Mouse (Mus musculus): Measurements from ENCODE around the gene Nadk2.

Nadk2 gene

DNA sequence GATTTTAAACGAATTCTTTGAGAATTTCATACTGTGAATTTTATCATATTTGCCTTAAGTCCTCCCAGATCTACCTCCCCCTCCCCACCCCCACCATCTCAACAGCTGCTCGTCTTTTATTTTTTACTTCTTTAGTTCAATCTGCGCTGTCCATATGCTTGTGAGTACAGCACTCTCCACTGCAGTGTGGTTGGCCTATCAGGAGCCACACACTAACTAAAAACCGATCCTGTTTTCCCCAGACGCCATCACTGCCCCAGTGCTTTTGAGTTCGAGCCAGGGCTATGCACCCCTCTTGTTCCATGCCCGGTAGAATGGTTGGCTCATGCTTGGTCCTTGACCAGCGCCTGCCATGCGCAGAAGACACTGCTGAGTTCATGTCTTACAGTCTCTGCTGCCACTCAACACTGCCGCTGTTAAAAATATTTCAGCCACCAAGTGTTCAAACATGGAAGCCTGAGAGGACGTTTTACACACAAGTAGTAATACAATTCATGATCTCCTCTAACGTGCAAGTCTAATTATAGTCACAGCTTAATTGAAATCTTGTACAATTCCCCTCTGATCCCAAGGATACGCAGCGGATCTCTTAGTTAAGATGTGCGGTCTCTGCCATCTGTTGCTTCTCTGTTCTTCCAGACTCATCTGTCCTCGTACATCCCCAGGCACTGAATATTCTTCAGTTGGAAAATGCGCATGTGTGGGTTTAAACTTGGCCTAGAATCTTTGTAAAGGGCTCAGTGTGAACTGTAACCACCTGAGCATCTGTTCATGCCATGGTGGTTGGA, 17.0 kb downstream of the Nadk2 start:
- no peak for DNase-seq (ENCODE audit: extremely low read depth, low read depth, low spot score)

DNA sequence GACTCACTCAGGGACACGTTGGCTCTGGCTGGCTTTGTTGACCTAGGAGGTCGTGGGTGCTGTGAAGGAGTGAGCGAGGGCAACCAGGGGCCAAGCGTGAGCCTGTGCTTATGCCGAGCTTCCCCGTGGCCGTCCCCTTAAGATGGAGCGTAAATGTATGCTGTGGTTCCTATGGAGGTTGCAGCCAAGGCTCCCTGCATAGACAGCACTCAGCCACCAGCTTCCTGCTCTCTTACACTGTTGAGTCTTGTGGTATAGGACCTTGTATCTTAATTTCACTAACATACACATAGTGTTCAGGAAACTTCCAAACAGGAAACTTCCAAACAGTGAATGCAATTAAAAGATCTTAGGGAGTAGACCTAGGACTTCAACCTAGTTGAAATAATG, 17.6 kb downstream of the Nadk2 start:
- DNase-seq (ENCODE audit: extremely low read depth, low read depth, low spot score) = no peak

DNA sequence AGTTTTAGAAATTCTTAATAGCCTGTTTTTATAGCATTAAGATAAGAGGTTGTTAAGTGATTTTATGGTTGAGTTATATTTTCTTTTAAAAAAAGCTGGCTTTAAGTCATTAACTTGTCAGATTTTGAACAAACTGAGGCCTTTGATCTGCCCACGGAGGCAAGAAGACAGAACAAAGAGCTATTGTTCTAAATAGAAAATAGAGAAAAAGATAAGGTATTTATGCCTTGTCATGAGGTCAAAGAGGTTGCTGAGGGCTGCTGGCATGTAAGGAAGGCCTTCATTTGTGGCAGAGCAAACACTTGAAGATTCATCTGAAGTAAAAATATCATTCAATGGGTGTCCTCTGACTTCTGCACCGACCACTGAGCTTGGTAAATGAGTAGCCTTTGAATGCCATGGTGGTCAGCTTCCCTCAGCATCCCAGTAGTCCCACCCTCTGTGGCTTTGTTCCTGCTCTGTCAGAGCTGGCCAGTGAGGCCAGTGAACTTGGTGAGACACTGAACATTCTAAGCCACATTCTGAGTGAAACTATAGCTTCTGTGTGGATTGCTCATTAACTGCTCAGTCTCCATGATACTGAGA, 18.2 kb downstream of the Nadk2 start:
- no peak for DNase-seq (ENCODE audit: extremely low read depth, low read depth, low spot score)

DNA sequence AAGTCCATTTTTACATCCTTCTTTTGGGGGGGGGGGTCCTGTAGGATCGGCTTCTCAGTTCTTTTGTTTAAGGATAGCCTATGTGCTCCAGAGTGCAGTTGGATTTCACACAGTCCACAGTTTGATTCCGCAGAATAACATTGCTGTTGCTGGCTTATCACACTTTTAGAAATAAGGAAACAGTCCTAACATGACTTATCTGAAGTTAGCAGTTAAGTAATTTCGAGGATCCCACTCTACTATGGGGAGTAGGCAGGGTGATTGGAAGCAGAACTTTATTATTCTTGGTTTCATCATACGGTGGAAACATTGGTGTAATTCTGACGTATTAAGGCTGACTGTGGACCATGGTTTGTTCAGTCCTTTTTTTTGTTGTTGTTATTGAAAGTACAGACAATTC, 19.6 kb downstream of the Nadk2 start:
- no peak for DNase-seq (ENCODE audit: extremely low read depth, low read depth, low spot score)

DNA sequence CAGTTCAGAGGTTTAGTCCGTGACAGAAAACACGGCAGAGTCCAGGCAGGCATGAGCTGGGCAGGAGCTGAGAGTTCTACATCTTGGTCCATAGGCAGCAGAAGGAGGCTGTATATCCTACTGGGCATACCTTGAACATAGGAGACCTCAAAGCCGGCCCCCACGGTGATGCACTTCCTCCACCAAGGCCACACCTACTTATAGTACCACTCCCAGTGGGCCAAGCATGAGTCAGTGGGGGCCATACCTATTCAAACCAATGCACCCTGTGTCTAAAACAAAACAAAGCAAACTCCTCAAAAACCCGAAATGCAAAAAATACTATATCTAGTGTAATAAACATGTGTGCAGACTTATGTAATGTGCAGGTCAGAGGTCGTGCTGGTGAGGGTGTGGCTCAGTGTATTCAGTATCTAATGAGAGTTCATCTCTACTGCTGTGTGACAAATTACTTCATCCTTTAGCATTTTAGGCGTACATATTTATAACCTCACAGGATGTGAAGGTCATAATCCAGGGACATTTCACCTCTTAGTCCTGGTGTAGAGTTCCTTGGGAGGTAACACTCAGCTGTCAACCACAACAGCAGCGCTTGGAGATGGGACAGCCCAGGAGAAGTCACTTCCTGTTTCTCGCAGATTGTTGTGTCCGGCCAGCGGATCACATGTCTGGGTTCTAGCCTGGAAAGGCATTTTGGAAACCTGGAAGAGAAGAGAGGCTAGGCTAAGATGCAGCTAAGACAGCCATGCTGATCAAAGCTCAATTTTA, 22.7 kb downstream of the Nadk2 start:
- DNase-seq (ENCODE audit: extremely low read depth, low read depth, low spot score) = no peak

DNA sequence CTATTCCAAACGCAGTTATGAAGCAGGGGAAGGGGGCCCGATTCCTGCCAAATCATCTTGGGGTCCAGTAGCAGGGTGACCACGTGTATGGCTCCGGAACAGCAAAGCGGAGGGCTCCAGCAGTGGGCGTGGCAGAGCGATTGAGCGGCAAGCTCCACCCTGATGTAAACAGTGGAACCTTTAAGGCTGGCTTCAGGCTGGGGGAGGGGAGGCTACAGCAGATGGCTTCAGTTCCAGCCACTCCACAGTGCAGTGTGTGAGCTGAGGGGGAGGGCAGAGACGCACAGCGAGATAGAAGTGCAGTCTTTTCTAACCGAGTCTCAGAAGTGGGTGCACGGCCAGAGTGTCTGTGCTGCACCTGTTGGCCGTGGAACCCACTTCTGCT, 23.3 kb downstream of the Nadk2 start:
- no peak for DNase-seq (ENCODE audit: extremely low read depth, low read depth, low spot score)

DNA sequence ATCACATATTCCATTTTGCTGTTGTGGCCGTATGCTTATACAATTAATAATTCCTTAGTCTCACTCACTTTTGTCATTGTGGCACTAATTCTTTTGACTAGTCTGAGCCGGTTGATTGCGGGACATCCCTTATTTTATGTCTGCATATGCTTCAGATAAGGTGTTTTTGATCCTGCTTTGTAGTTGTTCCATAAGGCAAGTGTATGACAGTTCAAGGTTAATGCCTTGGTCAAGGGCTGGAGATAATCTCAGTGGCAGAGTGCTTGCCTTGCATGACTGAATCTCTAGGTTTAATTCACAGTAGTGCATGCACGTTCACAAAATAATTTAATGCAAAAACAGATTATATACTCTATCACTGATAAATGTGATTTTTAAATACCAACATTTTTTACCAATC, 25.8 kb downstream of the Nadk2 start:
- DNase-seq (ENCODE audit: extremely low read depth, low read depth, low spot score) = no peak

DNA sequence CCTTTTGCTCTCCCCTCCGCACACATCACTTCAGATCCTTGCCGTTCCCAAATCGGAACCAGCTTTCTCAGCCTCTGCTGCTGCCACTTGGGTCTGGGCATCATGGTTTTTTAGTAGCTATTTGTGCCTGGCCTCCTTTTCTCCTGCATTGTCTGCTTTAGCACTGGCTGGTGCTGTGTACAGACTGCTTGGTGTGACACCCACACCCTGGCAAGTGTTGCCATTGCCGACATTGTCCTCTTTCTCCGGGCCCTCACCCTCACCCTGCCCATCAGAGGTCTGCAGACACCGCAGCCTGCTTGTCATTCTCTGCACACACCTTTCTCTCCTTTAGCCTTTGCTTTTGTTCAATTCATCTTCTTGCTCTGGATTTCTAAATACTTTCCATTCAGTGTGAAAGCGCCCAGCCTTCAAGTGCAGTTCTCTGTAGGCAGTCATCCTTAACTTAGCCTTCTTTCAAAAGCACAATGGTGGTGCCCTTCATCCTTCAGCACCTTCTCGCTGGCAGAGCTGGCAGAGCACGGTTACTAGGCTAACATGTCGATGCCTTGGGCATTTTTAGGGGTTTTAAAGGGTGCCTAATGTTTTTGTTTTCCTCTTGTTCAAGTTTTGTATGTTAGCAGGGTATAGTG, 29.5 kb downstream of the Nadk2 start:
- DNase-seq (ENCODE audit: extremely low read depth, low read depth, low spot score) = no peak

DNA sequence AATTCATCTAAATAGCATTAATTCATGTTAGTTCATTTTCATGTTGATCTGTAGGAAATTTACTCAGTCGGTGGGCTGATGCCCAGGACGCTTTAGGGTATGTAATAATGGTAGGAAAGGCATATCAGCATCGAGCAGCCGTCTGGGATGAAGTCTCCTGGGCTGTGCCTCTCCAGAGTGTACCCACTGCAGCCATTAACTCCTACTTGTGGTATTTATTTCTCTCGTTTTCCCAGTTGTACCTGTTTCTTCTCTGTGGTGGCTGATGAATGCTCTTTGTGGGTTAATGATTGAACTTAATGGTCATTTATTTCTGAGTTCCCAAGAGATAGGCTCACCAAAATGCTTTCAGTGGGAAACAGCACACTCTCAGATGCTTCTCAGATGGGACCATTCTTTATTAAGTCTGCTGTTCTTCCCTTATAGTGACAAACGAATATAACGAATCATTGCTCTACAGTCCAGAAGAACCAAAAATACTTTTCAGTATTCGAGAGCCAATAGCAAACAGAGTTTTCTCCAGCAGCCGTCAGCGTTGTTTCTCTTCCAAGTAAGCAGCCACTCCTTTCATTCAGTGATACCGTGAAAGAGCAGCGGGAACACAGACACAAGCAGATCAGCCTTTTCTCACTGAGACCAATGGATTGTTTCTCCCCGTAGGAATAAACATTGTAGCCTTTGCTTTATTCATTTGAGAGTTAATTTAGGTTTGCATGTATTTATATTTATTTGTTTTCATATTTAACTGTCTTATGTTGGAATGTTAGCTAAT, 35.4 kb downstream of the Nadk2 start:
- DNase-seq (ENCODE audit: extremely low read depth, low read depth, low spot score) = no peak

DNA sequence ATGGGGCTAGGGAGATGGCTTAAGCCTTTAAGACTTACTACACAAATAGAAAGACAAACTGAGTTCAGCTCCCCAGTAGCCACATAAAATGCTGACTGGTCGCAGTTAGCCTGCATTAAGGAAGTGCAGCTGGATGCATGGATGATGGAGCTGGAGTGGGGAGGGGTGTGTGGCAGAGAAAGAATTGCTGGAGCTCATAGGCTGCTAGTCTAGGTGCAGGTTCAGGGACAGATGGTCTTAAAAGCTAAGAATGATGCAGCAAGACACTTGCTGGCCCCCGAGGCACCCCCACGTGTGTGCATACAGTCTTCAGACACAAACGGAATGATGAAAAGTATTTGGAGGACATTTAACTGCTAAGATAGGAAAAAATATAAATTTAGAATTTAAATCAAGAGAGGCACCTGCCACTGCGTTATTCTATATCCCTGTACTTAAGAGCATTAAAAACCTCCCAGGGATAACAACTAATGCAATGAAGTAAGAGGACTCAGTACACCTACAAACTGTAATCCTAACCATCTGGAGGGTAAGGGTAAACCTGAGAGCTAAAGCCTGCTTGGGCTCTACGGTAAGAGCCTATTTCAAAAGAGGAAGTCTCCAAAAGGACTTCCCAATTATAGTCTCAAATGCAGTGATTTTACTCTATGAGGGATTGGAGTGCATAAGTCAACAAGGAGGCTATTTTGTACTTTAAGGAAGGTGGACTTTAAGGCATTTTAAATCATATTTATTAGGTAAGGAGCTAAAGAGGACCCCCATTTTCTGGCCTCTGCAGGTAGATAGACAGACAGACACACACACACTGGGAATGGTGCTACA, 39.7 kb downstream of the Nadk2 start:
- DNase-seq (ENCODE audit: extremely low read depth, low read depth, low spot score) = no peak

DNA sequence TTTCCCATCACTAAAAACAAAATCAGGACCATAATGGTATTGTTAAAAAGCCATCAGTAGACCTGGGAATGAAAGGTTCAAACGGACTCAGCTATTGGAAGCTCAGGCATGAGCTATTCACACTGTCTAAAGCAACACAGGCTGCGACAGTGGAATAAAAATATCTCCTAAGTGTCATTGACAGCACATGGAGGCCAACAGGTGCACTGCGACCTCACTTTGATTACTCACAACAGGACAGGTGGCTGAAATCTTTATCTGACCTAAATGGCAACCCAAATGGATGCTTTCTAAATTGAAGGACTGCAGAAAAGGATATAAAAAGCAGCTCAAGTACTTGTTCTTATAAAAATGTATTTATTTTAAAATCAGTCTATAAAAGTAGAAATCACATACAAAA, 40.6 kb downstream of the Nadk2 start:
- DNase-seq (ENCODE audit: extremely low read depth, low read depth, low spot score) = no peak

DNA sequence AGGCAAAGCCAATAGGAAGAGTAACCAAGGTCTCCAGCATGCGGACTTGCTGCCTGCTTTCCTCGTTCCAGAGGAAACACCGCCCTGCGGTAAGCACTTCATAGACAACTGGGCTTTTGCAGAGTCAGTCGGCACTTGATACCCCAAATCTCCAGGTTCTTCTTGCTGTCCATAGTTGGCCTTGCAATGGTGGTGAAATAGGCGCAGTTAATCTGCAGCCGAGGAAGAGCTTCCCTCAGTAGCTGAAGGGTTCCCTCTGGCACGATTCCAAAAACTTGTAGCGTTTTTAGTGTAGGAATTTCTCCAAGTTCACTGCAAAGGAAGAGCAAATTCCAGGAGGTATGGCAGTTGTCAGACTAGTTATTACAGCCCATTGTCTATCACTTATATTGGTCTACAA, 42.5 kb downstream of the Nadk2 start:
- DNase-seq (ENCODE audit: extremely low read depth, low read depth, low spot score) = no peak

DNA sequence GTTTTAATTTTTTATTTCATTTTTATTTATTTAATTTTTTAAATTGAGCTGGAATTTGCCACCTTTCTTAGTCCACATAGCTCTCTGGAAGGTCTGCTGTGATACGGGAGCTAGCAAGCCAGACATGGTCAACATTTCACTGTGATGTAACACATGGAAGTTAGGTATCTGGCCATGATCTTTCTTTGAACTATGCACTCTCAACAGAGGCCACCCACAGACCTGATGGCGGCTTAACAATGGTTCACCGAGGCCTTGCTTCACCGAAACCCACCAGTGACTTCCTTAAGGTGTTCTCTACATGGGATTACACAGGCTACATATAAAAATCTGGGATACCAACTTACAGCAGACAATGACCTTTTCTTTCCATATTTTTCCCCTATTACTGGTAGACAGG, 43.1 kb downstream of the Nadk2 start:
- no peak for DNase-seq (ENCODE audit: extremely low read depth, low read depth, low spot score)

DNA sequence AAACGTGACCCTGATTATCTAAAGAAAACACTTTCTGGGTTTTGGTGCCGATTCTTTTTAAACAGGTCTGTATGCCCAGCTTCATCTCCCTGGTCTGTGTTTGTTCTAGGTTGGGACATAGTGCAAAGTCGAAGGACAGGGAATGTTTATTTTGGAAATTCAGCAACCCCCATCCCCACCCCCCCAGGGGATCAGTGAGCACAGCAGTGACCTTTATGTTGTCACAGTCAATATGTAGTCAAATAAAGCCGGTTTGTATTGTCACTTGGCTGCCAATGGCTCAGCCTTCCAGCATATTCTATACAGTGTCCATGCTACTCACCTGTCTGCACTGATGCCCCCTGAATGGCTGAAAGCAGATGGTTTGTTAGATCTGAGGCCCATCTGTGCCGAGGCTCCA, 43.5 kb downstream of the Nadk2 start:
- no peak for DNase-seq (ENCODE audit: extremely low read depth, low read depth, low spot score)

DNA sequence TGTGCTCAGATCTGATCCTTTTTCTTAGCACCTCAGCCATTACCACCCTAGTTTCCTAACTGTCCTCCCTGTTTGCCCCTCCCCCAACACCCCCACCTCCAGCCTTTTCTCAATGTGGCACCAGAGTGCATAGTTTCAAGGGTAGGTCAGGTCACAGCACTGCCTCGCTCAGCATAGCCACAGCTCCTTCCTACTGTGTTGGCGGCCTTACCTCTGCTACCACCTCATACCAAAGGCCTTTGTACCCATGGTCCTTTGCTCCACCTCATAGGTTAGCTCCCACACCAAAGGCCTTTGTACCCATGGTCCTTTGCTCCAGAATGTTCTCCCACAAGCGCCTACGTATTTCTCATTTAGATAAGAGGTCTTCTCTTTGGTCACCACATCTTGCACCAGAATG, 47.8 kb downstream of the Nadk2 start:
- DNase-seq (ENCODE audit: extremely low read depth, low read depth, low spot score) = no peak

DNA sequence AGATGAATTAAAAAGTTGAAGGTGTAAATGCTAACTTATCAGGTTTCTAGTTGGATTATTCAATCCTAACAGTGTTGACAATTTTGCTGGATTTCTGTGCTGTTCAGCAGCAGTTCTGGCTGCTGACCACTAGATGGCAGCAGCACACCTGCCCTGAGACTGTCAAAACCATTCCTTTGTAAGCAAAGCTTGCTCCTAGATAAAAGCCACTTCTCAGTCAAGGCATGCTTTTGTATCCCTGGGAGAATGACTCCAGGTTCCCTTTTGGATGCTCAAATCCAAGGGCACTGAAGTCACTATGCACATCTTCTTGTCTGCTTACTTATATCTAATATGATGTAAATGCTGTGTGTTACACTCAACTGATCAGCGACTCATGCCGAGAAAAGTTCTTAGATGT, 49.0 kb downstream of the Nadk2 start:
- DNase-seq (ENCODE audit: extremely low read depth, low read depth, low spot score) = no peak

DNA sequence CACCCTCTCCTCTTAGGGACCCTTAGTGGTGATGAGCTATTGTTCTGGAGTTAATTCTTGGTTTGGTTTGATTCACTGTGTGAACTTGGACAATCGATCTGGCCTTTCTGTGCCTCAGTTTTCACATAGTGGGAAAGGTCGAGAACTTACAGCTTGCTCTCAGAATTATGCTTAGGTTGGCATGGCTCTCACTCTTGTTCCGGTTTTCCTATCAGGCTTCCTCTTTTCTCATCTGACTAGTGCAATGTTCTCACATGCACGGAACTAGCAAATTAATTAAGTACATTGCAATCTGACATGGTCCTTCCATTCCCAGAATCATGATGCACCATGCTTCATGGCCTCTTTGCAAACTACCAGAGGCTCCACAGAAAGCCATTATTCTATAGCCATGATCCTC, 51.9 kb downstream of the Nadk2 start:
- no peak for DNase-seq (ENCODE audit: extremely low read depth, low read depth, low spot score)

DNA sequence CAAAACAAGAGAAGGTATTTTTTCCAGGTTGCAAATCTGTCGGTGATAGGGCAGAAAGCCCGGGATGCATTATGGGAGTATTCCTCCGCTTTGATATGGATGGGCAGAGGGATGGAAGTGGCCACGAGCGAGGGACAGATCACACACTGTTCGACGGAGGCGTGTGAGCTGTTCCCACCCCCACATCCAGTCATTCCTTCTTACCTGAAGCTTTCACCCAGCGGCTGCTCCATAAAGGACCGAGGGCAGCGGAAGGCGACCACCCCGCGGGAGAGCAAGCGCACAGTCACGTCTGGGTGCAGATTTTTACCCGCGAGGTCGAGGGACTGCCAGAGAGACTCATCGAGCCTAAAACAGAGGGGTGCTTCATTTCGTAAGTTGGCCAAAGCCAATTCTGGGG, 53.8 kb downstream of the Nadk2 start:
- no peak for DNase-seq (ENCODE audit: extremely low read depth, low read depth, low spot score)

DNA sequence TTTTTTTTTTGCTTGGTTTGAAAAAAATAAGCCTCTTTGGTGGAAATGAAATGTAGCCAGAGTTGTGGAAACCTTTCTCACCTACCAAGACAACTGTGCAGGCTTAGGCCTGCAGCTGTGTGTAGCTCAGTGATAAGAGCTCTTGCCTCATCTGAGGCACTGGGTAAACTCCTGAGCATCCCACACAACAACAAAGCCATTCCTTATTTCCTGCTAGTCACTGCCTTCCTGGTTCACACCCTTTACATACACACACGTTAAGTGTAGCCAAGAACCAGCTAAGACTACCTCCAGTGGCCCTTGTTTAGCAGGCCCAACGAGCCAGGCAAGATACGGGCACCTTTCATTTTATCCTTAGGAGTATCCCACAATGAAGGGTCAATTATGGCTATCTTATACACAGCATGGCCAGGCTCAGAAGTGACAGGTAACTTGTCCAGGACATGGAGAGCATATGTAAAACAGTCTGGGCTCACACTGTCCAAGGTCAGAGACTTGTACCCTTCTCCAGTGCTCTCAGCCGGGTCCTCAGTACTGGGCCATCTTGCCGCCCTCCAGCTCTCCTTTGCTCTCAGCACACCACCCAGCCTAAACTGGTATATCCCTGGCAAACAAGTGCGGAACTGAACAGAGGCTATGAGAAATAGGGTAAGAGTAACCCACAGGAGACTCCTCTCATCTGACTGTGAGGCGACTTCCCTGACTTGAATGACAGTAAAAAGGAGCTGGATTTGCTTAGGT, 56.2 kb downstream of the Nadk2 start:
- no peak for DNase-seq (ENCODE audit: extremely low read depth, low read depth, low spot score)
